Mouse (Mus musculus) spleen, adult 2 months (tissue): Measurements from ENCODE around the gene Gm9780.
"Not testable (repeated sequence)": the region's sequence is repeated elsewhere in the genome, so short reads cannot be mapped to it uniquely, and the experiment has no call there.

Experiments
- CTCF ChIP-seq: fragments of 200-500 bp; IDR thresholded peaks from 2 replicates; pipeline ENCODE4 v1.5.1; 2011; ENCODE audit warnings: mild to moderate bottlenecking, inconsistent platforms; ENCODE audit not compliant: insufficient read depth, insufficient read length, insufficient replicate concordance; ENCODE audit errors: extremely low read depth
- POLR2A ChIP-seq: fragments of 200-500 bp; IDR thresholded peaks from 2 replicates; pipeline ENCODE4 v1.6.1; 2011; ENCODE audit warnings: low read depth, low read length, inconsistent platforms

GRCm38 (mm10) chr14:26047026-26047425, 4.5 kb upstream of the Gm9780 start:
- TF ChIP-seq POLR2A, CTCF: not testable (repeated sequence)
